Mouse (Mus musculus): ENCODE results near the gene Clic6.

GRCm38 (mm10) chr16:92457594-92457993 is 27.9 kb upstream of the Clic6 start:
- peak; percentile 94 for TF ChIP-seq CTCF (IDR thresholded peaks at IDR 0.05; ENCODE audit: low read depth, low read length)
- TF ChIP-seq POLR2AphosphoS5 (IDR thresholded peaks at IDR 0.05; ENCODE audit: insufficient replicate concordance, low read depth, low read length): no peak
- TF ChIP-seq GATA1 (IDR thresholded peaks at IDR 0.05; ENCODE audit: borderline replicate concordance, low read length): no peak
- peak; percentile 83 for TF ChIP-seq TAL1 (conservative IDR thresholded peaks at IDR 0.05; ENCODE audit: low read depth, low read length)

All from G1E (cell line).